ENCODE assay signal across 21 mouse cellular contexts in genomic region chr1:86733160-86733821, GRCm38 (mm10).
"Had no signal": no experiment of that assay in that cellular context is flagged by ENCODE, and none has a peak within 500 bp of the region (broad histone marks: within the 10 kb centered on the region; RNA-seq: fewer than 3 reads in every experiment).

No protein-coding gene starts in this region.

- H3K36me3 ChIP-seq: liver, embryonic 13.5 days; neural tube, embryonic 12.5 days; neural tube, embryonic 15.5 days had no signal

- H3K4me3 ChIP-seq: layer of hippocampus, adult 2 months; liver, embryonic 13.5 days; neural tube, embryonic 12.5 days; neural tube, embryonic 15.5 days had no signal

- H3K4me2 ChIP-seq: liver, embryonic 13.5 days; lung, embryonic 14.5 days; midbrain, embryonic 11.5 days; neural tube, embryonic 12.5 days; neural tube, embryonic 15.5 days had no signal

- H3K9me3 ChIP-seq: liver, embryonic 13.5 days; neural tube, embryonic 12.5 days; neural tube, embryonic 15.5 days had no signal

- H3K4me1 ChIP-seq: liver, embryonic 13.5 days; neural tube, embryonic 12.5 days; neural tube, embryonic 15.5 days had no signal

- H3K27ac ChIP-seq: kidney, postnatal 0 days; layer of hippocampus, adult 2 months; liver, embryonic 13.5 days; neural tube, embryonic 12.5 days; neural tube, embryonic 15.5 days; stomach, postnatal 0 days had no signal

- ATAC-seq: intestine, embryonic 16.5 days; lung, postnatal 0 days had no signal

- H3K9ac ChIP-seq: liver, embryonic 13.5 days; lung, embryonic 14.5 days; neural tube, embryonic 12.5 days; neural tube, embryonic 15.5 days had no signal

- H3K27me3 ChIP-seq: liver, embryonic 13.5 days; neural tube, embryonic 12.5 days; neural tube, embryonic 15.5 days had no signal

- DNase-seq: kidney, adult 2 months; kidney, postnatal 25 days; layer of hippocampus, adult 9-11 months; liver, embryonic 13.5 days; lung, embryonic 14.5 days; lung, postnatal 36 days; midbrain, embryonic 14.5 days; right cerebral cortex, adult 18-20 months; right cerebral cortex, postnatal 14 days; right cerebral cortex, postnatal 4 days; thymus, adult 2 months; thymus, postnatal 14 days; thymus, postnatal 4 days had no signal
